Mouse (Mus musculus) CD4-positive, CD25-positive, alpha-beta regulatory T cell, adult 9 weeks (primary cell): ENCODE measurements around the gene Polr2j. TPM values are rescaled to one million over a fixed set of nuclear protein-coding genes. Genes with fewer than 3 reads are reported as not detected.

ENCODE experiments used
- polyA plus RNA-seq: library from polyadenylated mRNA; unstranded; fragments of 100-300 nt; shearing (Covaris generic); gene quantifications from one replicate; pipeline ENCODE4 v1.2.1, GENCODE M21; 2017

Gene Polr2j
- 191 TPM for polyA plus RNA-seq

GRCm38 (mm10) chr5:136115891-136116783, at the start of gene Polr2j:
Polr2j (plus strand) TSS chr5:136116631.

GRCm38 (mm10) chr5:136083669-136084107, 32.7 kb upstream of the Polr2j start, which contains the start of gene Rasa4:
Rasa4 (plus strand) TSS chr5:136083916.

GRCm38 (mm10) chr5:136135571-136136291, 19.3 kb downstream of the Polr2j start, which contains the start of the genes Lrwd1 and Alkbh4:
Lrwd1 (minus strand) TSS chr5:136136074.
Alkbh4 (plus strand) TSS chr5:136136146.

GRCm38 (mm10) chr5:136170512-136171362, 54.3 kb downstream of the Polr2j start, which contains the start of gene Orai2:
Orai2 (minus strand) TSS chr5:136170713.

Other genes starting within 250 kb of the Polr2j start
- gene Hspb1, start 228.7 kb upstream of the Polr2j start, polyA plus RNA-seq, result 0.62 TPM
- 72.4 TPM for gene Ywhag, start 182.0 kb upstream of the Polr2j start, polyA plus RNA-seq
- 1.7 TPM for gene Ssc4d, start 142.1 kb upstream of the Polr2j start, polyA plus RNA-seq
- gene Zp3, start 136.5 kb upstream of the Polr2j start, polyA plus RNA-seq, result not detected
- 26.3 TPM for gene Dtx2, start 121.8 kb upstream of the Polr2j start, polyA plus RNA-seq
- not detected for gene Upk3b, start 78.1 kb upstream of the Polr2j start, polyA plus RNA-seq
- not detected for gene Upk3bl, start 62.1 kb upstream of the Polr2j start, polyA plus RNA-seq
- gene Rasa4, start 32.7 kb upstream of the Polr2j start, polyA plus RNA-seq, result 2.1 TPM
- gene Lrwd1, start 19.4 kb downstream of the Polr2j start, polyA plus RNA-seq, result 61.8 TPM
- 79.4 TPM for gene Alkbh4, start 19.5 kb downstream of the Polr2j start, polyA plus RNA-seq
- 83.1 TPM for gene Orai2, start 54.1 kb downstream of the Polr2j start, polyA plus RNA-seq
- 52.9 TPM for gene Prkrip1, start 82.3 kb downstream of the Polr2j start, polyA plus RNA-seq
- not detected for gene Sh2b2, start 129.9 kb downstream of the Polr2j start, polyA plus RNA-seq